Mouse (Mus musculus): ENCODE data around the gene Plcb1.

Plcb1 gene

GRCm38 (mm10) chr2:135439546-135440517 lies 654.0 kb downstream of the Plcb1 start:
- DNase-seq = peak; percentile 62

DNA sequence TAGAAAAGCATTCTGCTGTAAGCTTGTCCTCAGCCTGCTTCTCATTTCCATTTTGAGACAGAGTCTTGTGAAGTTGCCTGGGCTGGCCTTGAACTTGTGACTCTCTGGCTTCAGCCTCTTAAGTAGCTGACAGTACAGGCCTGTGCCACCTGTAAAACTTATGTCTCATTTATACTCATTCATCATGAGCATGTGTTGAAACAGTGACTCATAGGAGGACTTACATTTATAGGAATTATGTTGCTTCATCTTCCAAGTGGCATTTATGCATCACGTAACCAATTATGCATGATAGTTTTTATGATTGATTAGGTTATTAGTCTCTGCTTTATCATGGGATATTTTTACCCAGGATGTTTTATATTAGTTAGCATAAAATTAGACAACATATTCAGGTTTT lies 667.7 kb downstream of the Plcb1 start:
- no peak for DNase-seq

GRCm38 (mm10) chr2:135454015-135454414 lies 668.1 kb downstream of the Plcb1 start:
- DNase-seq = no peak

- no peak for DNase-seq
These were observed 668.6 kb downstream of the Plcb1 start for GRCm38 (mm10) chr2:135454455-135454854.

- no peak for DNase-seq
These were observed 682.0 kb downstream of the Plcb1 start for GRCm38 (mm10) chr2:135467895-135468294.

GRCm38 (mm10) chr2:135474107-135474506 lies 688.2 kb downstream of the Plcb1 start:
- DNase-seq = no peak

- no peak for DNase-seq
These were observed 699.4 kb downstream of the Plcb1 start for GRCm38 (mm10) chr2:135485248-135485647.

DNA sequence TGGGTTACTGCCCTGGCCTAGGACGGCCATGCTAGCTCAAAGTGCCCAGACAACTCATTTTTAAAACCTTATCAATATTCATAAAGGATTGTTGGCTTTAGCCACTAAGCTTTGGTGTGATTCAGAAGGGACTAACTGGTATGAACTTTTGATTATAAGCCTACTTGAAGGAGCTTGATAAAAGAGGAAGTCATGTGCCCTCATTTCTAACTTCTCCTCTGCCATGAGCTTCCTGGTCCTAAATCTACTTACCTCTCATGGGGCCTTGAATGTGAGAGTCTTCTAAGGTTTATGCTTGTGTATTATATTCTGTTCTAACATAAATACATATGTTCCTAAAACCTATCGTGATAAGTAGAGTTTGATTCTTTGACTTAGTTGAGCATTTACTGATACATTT lies 702.4 kb downstream of the Plcb1 start:
- no peak for DNase-seq

DNA sequence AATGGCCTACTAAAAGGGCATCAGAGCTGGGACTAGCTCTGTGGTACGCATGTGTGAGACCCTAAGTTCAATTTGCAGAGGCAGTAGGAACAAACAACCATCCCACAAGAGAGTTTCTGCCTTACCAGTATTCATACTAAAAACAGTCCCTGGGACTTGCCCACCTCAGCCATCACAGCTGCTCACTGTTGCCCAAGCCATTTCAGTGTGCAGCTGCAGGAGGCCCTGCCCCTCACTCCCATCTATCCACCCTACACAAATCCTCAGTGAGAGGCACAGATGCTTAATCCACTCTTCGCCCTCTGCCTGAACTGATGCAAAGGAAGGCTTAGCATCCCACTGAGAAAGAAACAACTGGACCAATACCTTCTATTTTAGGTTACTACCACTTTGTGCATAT lies 703.3 kb downstream of the Plcb1 start:
- no peak for DNase-seq

GRCm38 (mm10) chr2:135492777-135493176 lies 706.9 kb downstream of the Plcb1 start:
- DNase-seq = no peak

GRCm38 (mm10) chr2:135496553-135496952 lies 710.7 kb downstream of the Plcb1 start:
- DNase-seq = no peak

DNA sequence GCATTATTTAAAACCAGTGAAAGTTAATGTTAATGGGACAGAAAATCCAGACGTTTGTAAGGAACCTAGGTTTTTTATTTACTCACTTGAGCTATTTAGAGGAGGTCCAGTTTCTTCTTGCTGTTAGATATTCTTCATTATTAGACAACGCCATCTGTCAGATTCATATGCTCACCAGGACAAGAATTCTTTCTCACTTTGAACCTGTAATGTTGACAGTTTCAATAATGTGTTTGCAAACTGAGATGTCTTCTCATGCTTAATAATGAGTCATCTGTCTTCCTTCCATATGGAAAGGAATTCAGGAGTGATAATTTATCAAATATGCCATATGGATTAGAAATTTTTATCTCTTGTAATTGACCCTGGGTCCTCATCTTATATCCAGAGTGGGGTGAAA lies 711.4 kb downstream of the Plcb1 start:
- no peak for DNase-seq

GRCm38 (mm10) chr2:135500872-135501271 lies 715.0 kb downstream of the Plcb1 start:
- DNase-seq = no peak

- DNase-seq = no peak
These were observed 717.6 kb downstream of the Plcb1 start for GRCm38 (mm10) chr2:135503328-135503997.

DNA sequence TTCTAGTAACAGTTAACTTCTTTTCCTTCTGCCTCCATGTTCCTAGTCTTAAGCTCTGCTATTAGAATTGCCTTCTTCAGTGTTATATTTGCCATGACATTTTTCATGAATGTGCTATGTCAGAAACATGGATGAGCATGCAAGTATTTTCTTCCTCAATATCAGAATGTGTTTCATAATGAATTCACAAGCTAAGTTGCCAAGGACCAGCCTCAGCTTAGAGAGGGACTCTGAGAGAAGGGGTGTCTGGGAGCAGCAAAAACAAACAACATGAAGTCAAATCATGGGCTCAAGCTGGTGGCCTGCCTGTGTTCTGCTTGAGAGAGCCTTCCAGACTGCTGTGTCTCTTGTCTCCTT lies 718.1 kb downstream of the Plcb1 start:
- no peak for DNase-seq

DNA sequence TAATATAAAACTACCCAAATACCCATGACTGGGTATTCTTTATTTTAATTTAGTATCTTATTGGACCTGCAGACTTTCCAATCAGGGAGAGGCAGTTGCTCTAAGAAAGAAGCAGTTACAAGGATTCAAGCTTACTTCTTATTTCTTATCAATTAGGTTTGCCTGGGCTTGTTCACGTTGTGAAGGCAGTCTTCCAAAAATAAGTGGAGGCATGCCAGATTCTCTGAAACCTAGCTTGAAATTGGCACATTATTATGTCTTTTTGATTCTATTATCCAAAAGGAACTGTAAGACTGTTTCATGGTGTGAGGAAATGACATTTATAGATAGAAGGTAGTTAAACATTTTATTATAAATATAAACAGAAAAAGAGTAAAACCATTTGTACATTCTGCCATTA lies 721.2 kb downstream of the Plcb1 start:
- no peak for DNase-seq

DNA sequence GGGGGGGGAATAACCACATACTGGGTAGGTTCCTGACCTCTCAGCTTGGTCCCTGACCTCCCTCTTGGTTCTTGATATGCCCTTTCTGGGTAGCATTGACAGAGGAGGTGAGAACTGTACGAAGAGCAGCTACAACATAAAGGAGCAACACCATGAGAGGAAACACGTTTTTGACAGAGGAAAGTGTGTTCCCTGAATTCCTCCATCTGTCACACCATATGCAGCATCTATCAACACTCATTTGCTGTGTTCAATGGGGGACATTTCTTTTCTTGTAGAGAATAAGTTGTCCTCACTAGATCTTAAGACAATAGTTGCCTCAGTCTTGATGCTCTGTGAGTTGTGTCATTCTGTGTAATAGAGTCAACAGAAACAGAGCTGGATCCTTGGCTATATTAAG lies 733.1 kb downstream of the Plcb1 start:
- DNase-seq = no peak

All from lung, postnatal 14 days (tissue).